Mouse (Mus musculus) C2C12 (cell line): ENCODE measurements at regions not wholly inside any gene's neighbourhood (a gene's known extent, or its start where the extent isn't known, plus 50 kb on each side); places are given as distances from the start of the nearest gene placed in this dataset.
"Not testable (repeated sequence)": the region's sequence is repeated elsewhere in the genome, so short reads cannot be mapped to it uniquely, and the experiment has no call there.

ENCODE experiments used
- CEBPB ChIP-seq: IDR thresholded peaks from one replicate; pipeline ENCODE4 v1.6.1; 2011; ENCODE audit warnings: low read depth, mild to moderate bottlenecking, control low read depth, moderate library complexity
- CTCF ChIP-seq: IDR thresholded peaks from one replicate; pipeline ENCODE4 v1.5.1; 2011; ENCODE audit not compliant: control insufficient read depth, insufficient read depth, insufficient read length
- MAX ChIP-seq: IDR thresholded peaks from one replicate; pipeline ENCODE4 v1.6.1; 2011; ENCODE audit warnings: mild to moderate bottlenecking, control low read depth
- MYOG ChIP-seq: IDR thresholded peaks from one replicate; pipeline ENCODE4 v1.6.1; 2011; ENCODE audit not compliant: control insufficient read depth, insufficient read length; ENCODE audit errors: extremely low read depth
- USF1 ChIP-seq: IDR thresholded peaks from one replicate; pipeline ENCODE4 v1.6.1; 2011; ENCODE audit warnings: low read depth, mild to moderate bottlenecking, control low read depth, moderate library complexity

- TF ChIP-seq CTCF, MAX, CEBPB, MYOG, USF1: not testable (repeated sequence)
Observed at GRCm38 (mm10) chr8:20057626-20058025, 154.4 kb downstream of the Gm31371 start.
